Mouse (Mus musculus) liver, adult 2 months (tissue): ENCODE results near the gene Wnt11. TPM values are rescaled to one million over a fixed set of nuclear protein-coding genes. Genes with fewer than 3 reads are reported as not detected.

Experiments used
- DNase-seq: peaks from one replicate; pipeline ENCODE4 v3.0.0-alpha.2; 2011; ENCODE audit warnings: low read depth, low spot score; ENCODE audit errors: extremely low read depth
- H3K27ac ChIP-seq: fragments of 200-500 bp; replicated peaks from 2 replicates; pipeline ENCODE4 v1.5.1; 2012; ENCODE audit warnings: low read depth, mild to moderate bottlenecking, control low read depth, inconsistent platforms, low read length; ENCODE audit not compliant: insufficient read depth
- H3K27me3 ChIP-seq: fragments of 200-500 bp; 2 replicates; pipeline ENCODE4 v1.6.1; 2012; ENCODE audit warnings: mild to moderate bottlenecking, moderate library complexity, low read length, inconsistent platforms; ENCODE audit not compliant: control insufficient read depth, insufficient read depth
- H3K36me3 ChIP-seq: fragments of 200-500 bp; 2 replicates; pipeline ENCODE4 v1.6.1; 2012; ENCODE audit warnings: low read length, inconsistent platforms; ENCODE audit not compliant: control insufficient read depth, insufficient read depth
- H3K4me1 ChIP-seq: fragments of 200-500 bp; 2 replicates; pipeline ENCODE4 v1.6.1; 2011; ENCODE audit warnings: low read length; ENCODE audit not compliant: control insufficient read depth, insufficient read depth
- H3K4me3 ChIP-seq: fragments of 200-500 bp; 2 replicates; pipeline ENCODE4 v1.5.1; 2011; ENCODE audit warnings: low read depth, mild to moderate bottlenecking, control low read depth, low read length, moderate library complexity; ENCODE audit not compliant: insufficient read depth
- H3K79me2 ChIP-seq: fragments of 200-500 bp; 2 replicates; pipeline ENCODE4 v1.6.1; 2012; ENCODE audit warnings: inconsistent platforms, mild to moderate bottlenecking, low read length, moderate library complexity; ENCODE audit not compliant: control insufficient read depth, insufficient read depth
- H3K9ac ChIP-seq: fragments of 200-500 bp; 2 replicates; pipeline ENCODE4 v1.6.1; 2012; ENCODE audit warnings: low read depth, mild to moderate bottlenecking, control low read depth, inconsistent platforms, low read length
- CTCF ChIP-seq: fragments of 200-500 bp; IDR thresholded peaks from 2 replicates; pipeline ENCODE4 v1.5.1; 2011; ENCODE audit warnings: low read depth, low read length, control low read depth
- POLR2A ChIP-seq: fragments of 200-500 bp; IDR thresholded peaks from 2 replicates; pipeline ENCODE4 v1.6.1; 2011; ENCODE audit warnings: low read length, control low read depth; ENCODE audit not compliant: insufficient read depth; ENCODE audit errors: extremely low read depth
- WGBS: fragments of 180-500 bp; shearing (Covaris S2); methylation state at CpG from one replicate; pipeline ENCODE4 v1.1.7; 2018; 5-methylcytosine and 5-hydroxymethylcytosine counted together
- polyA plus RNA-seq: library from polyadenylated mRNA; depleted of rRNA; stranded (reverse); fragments of >200 nt; gene quantifications from 2 replicates; pipeline ENCODE4 v1.2.3, GENCODE M21; 2012; rRNA removed
- total RNA-seq: library from RNA; depleted of rRNA; stranded (reverse); fragments of >200 nt; gene quantifications from 2 replicates; pipeline ENCODE4 v1.2.3, GENCODE M21; 2014; rRNA removed

Gene Wnt11
- total and polyA plus RNA-seq, 2 experiments: 0.21 to 0.55 TPM

- Histone ChIP-seq H3K9ac (no peak overlapping the region), H3K27me3 (no peaks in the 10 kb centered on the region), H3K36me3 (peaks cover 2% of the 10 kb centered on the region; the same call in 1 of the 2 replicates), H3K27ac (no peak overlapping the region), H3K4me1 (no peaks in the 10 kb centered on the region), H3K79me2 (no peaks in the 10 kb centered on the region; the same call in 1 of the 2 replicates), H3K4me3 (no peak overlapping the region)
- WGBS: 76% methylated on average over 5 of the region's 5 CpGs
- TF ChIP-seq POLR2A: no peak
- TF ChIP-seq CTCF: no peak
- DNase-seq: no peak
Observed at GRCm38 (mm10) chr7:98894768-98895167, 59.9 kb downstream of the Wnt11 start.

DNA sequence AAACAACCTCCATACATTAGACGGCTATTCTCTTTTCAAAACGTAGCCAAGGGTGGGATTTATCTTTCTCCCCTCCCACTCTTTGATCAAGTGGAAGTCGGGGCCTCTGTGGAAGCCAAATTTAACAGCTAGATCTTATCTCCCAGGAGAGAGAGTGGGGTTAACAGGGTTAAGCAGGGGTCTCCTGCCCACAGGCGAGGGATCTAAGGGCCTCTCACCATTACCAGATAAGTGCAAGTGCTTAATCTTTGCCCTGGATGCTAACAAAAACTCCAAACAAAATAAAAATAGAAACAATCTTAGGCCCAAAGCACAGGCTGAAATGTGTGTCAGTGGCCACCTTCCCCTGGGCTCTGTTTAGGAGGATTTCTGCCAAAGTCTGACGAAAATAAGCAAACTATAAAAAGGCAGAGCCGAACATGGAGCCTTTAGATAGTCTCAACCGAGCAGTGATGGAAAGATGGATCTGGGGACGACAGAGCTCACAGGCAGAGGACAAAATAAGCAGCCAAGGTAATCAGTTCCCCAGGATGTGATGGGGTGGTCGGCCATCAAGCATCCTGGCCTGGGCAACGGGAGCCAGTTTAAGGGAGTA is 60.7 kb downstream of the Wnt11 start:
- no peak for TF ChIP-seq CTCF
- no peak for TF ChIP-seq POLR2A
- H3K27me3 ChIP-seq: no peaks in the 10 kb centered on the region
- 75% methylated on average over 10 of the region's 10 CpGs for WGBS
- H3K79me2 ChIP-seq: no peaks in the 10 kb centered on the region; the same call in 1 of the 2 replicates
- no peak overlapping the region for H3K9ac ChIP-seq
- peaks cover 2% of the 10 kb centered on the region; the same call in 1 of the 2 replicates for H3K36me3 ChIP-seq
- no peaks in the 10 kb centered on the region for H3K4me1 ChIP-seq
- no peak overlapping the region for H3K4me3 ChIP-seq
- DNase-seq: no peak
- no peak overlapping the region for H3K27ac ChIP-seq

- Histone ChIP-seq H3K4me3 (no peak overlapping the region), H3K27ac (no peak overlapping the region), H3K9ac (no peak overlapping the region), H3K79me2 (no peaks in the 10 kb centered on the region; the same call in 1 of the 2 replicates), H3K4me1 (no peaks in the 10 kb centered on the region), H3K27me3 (no peaks in the 10 kb centered on the region), H3K36me3 (no peaks in the 10 kb centered on the region; the same call in 1 of the 2 replicates)
- no peak for DNase-seq
- WGBS: 95% methylated on average over 8 of the region's 8 CpGs
- TF ChIP-seq POLR2A (no peak), CTCF (no peak)
Observed at GRCm38 (mm10) chr7:98897323-98897722, 62.4 kb downstream of the Wnt11 start.

DNA sequence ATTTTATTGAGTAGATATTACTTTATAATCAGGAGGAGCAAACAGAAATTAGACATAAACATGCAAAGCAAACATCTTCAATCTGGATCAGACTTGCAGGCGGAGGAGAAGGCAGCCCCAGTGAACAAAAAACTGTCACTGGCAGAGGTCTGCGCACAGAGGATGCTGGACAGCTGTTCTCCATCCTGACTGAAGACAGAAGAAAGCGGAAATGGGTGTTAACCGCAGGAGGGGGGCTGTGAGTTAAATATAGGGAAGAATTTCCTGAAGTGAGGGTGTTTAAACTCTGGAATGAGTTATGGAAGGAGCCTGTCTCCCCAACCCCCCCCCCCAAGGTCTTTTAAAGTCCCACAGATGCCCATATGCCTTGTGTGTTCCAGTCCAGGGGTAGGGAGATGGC is 64.9 kb downstream of the Wnt11 start:
- H3K9ac ChIP-seq: no peak overlapping the region
- no peaks in the 10 kb centered on the region; the same call in 1 of the 2 replicates for H3K79me2 ChIP-seq
- peaks cover 10% of the 10 kb centered on the region; the same call in 1 of the 2 replicates for H3K4me1 ChIP-seq
- DNase-seq: peak; percentile 21
- no peak overlapping the region for H3K4me3 ChIP-seq
- no peaks in the 10 kb centered on the region for H3K27me3 ChIP-seq
- TF ChIP-seq POLR2A (no peak), CTCF (no peak)
- H3K36me3 ChIP-seq: no peaks in the 10 kb centered on the region; the same call in 1 of the 2 replicates
- H3K27ac ChIP-seq: no peak overlapping the region
- WGBS: 86% methylated on average over 4 of the region's 4 CpGs

- no peaks in the 10 kb centered on the region; the same call in 1 of the 2 replicates for H3K79me2 ChIP-seq
- 97% methylated on average over 1 of the region's 1 CpGs for WGBS
- no peak overlapping the region for H3K9ac ChIP-seq
- peak; percentile 47 for TF ChIP-seq CTCF
- no peak for TF ChIP-seq POLR2A
- no peaks in the 10 kb centered on the region for H3K27me3 ChIP-seq
- no peak overlapping the region for H3K27ac ChIP-seq
- H3K36me3 ChIP-seq: no peaks in the 10 kb centered on the region; the same call in 1 of the 2 replicates
- peaks cover 10% of the 10 kb centered on the region; the same call in 1 of the 2 replicates for H3K4me1 ChIP-seq
- no peak for DNase-seq
- H3K4me3 ChIP-seq: no peak overlapping the region
Observed at GRCm38 (mm10) chr7:98901120-98901519, 66.2 kb downstream of the Wnt11 start.

GRCm38 (mm10) chr7:98903884-98904283 is 69.0 kb downstream of the Wnt11 start:
- Histone ChIP-seq H3K79me2 (no peaks in the 10 kb centered on the region; the same call in 1 of the 2 replicates), H3K27me3 (no peaks in the 10 kb centered on the region), H3K4me1 (peaks cover 13% of the 10 kb centered on the region; the same call in 1 of the 2 replicates), H3K27ac (no peak overlapping the region), H3K36me3 (no peaks in the 10 kb centered on the region; the same call in 1 of the 2 replicates), H3K9ac (no peak overlapping the region), H3K4me3 (no peak overlapping the region)
- 29% methylated on average over 5 of the region's 5 CpGs for WGBS
- DNase-seq: peak; percentile 74
- TF ChIP-seq CTCF (no peak), POLR2A (no peak)

Other genes starting within 250 kb of the Wnt11 start
- gene Emsy, start 178.3 kb upstream of the Wnt11 start, total RNA-seq: 9.1 and 10.9 TPM in 2 replicates
- gene Emsy, start 178.3 kb upstream of the Wnt11 start, polyA plus RNA-seq: 4.2 and 7.9 TPM in 2 replicates
- 22.2 and 23.5 TPM in 2 replicates for gene Thap12, start 132.0 kb upstream of the Wnt11 start, total RNA-seq
- 5.9 TPM in 2 replicates for gene Thap12, start 132.0 kb upstream of the Wnt11 start, polyA plus RNA-seq